Mouse (Mus musculus) hindbrain, embryonic 16.5 days (tissue): ENCODE data around the gene Zfp110. TPM values are rescaled to one million over a fixed set of nuclear protein-coding genes. Genes with fewer than 3 reads are reported as not detected.
A peak's percentile ranks its signal among the peaks of the same experiment; 100 is the strongest.
"Not testable (repeated sequence)": the region's sequence is repeated elsewhere in the genome, so short reads cannot be mapped to it uniquely, and the experiment has no call there.

ENCODE experiments used
- ATAC-seq: fragments of 200-750 bp; cut with Nextera tagmentation; 2 replicates; pipeline ENCODE4 v1.8.0; 2017; ENCODE audit warnings: moderate TSS enrichment, moderate library complexity
- H3K27ac ChIP-seq: fragments of 300-500 bp; sonication (generic); 2 replicates; pipeline ENCODE4 v1.5.1; 2014; ENCODE audit warnings: low read depth, mild to moderate bottlenecking, control low read depth, low read length, moderate library complexity
- H3K27me3 ChIP-seq: fragments of 300-500 bp; sonication (generic); replicated peaks from 2 replicates; pipeline ENCODE4 v1.6.1; 2014; ENCODE audit warnings: low read length; ENCODE audit not compliant: control insufficient read depth, insufficient read depth
- H3K36me3 ChIP-seq: fragments of 300-500 bp; sonication (generic); 2 replicates; pipeline ENCODE4 v1.6.1; 2014; ENCODE audit warnings: mild to moderate bottlenecking, low read length, moderate library complexity, mixed read lengths; ENCODE audit not compliant: control insufficient read depth, insufficient read depth
- H3K4me1 ChIP-seq: fragments of 300-500 bp; sonication (generic); 2 replicates; pipeline ENCODE4 v1.6.1; 2014; ENCODE audit warnings: low read depth, low read length; ENCODE audit not compliant: control insufficient read depth, insufficient read depth
- H3K4me2 ChIP-seq: fragments of 300-500 bp; sonication (generic); 2 replicates; pipeline ENCODE4 v1.6.1; 2014; ENCODE audit warnings: mild to moderate bottlenecking, low read length, control low read depth, moderate library complexity
- H3K4me3 ChIP-seq: fragments of 300-500 bp; sonication (generic); 2 replicates; pipeline ENCODE4 v1.5.1; 2014; ENCODE audit warnings: mild to moderate bottlenecking, low read length, control low read depth, moderate library complexity
- H3K9ac ChIP-seq: fragments of 300-500 bp; sonication (generic); 2 replicates; pipeline ENCODE4 v1.6.1; 2014; ENCODE audit warnings: low read depth, mild to moderate bottlenecking, control low read depth, low read length, moderate library complexity
- H3K9me3 ChIP-seq: fragments of 300-500 bp; sonication (generic); 2 replicates; pipeline ENCODE4 v1.6.1; 2014; ENCODE audit warnings: mild to moderate bottlenecking, low read length, moderate library complexity; ENCODE audit not compliant: control insufficient read depth
- WGBS: fragments of 180-500 bp; shearing (Covaris S2); extraction: QIAGEN DNeasy Blood & Tissue Kit; methylation state at CpG from one replicate; pipeline ENCODE4 v1.1.7; 2014; 5-methylcytosine and 5-hydroxymethylcytosine counted together
- polyA plus RNA-seq: library from polyadenylated mRNA; unstranded; fragments of >200 nt; fragmentation: Nextera tagmentation; extraction: Ambion mirVana; gene quantifications from 2 replicates; pipeline ENCODE4 v1.2.1, GENCODE M21; 2015

The Zfp110 gene
- 24.7 and 30.6 TPM in 2 replicates for polyA plus RNA-seq

GRCm38 (mm10) chr7:12834162-12835120 lies at the start of gene Zfp110:
Zfp110 (plus strand) TSS chr7:12834761.
- no peaks in the 10 kb centered on the region for H3K4me1 ChIP-seq
- H3K36me3 ChIP-seq: peaks cover 27% of the 10 kb centered on the region
- WGBS: 4% methylated on average over 47 of the region's 47 CpGs
- peak; percentile 98 for ATAC-seq
- peak within 1 kb of the TSS; percentile 40 for H3K27ac ChIP-seq
- peak within 1 kb of the TSS; percentile 63 for H3K4me2 ChIP-seq
- no peaks in the 10 kb centered on the region for H3K27me3 ChIP-seq
- H3K4me3 ChIP-seq: peak within 1 kb of the TSS; percentile 52
- peaks cover 17% of the 10 kb centered on the region for H3K9me3 ChIP-seq
- H3K9ac ChIP-seq: peak within 1 kb of the TSS; percentile 55

DNA sequence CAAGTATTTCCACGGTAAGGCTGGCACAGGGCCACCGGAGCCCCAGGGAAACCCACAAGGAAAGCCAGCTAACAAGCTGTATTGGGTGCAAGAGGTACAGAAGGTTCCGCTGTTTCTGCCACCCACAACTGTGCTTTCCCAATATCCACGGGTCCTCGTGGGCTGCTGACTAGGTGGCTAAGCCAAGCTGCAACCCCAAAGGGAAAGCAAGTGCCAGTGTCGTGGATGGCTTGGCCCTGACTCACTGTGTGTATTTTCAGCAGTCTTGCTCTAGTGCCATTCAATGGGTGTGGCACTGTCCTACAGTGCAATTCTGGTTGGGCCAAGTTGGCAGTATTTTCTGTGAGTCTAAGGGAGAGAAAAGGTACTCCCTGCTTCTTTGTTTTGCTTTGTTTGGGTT lies 47.2 kb upstream of the Zfp110 start:
- Histone ChIP-seq H3K36me3 (no peaks in the 10 kb centered on the region), H3K4me2 (no peak overlapping the region), H3K27ac (no peak overlapping the region), H3K4me1 (no peaks in the 10 kb centered on the region), H3K9ac (no peak overlapping the region), H3K27me3 (no peaks in the 10 kb centered on the region), H3K4me3 (no peak overlapping the region), H3K9me3 (no peaks in the 10 kb centered on the region)
- no peak for ATAC-seq
- 74% methylated on average over 6 of the region's 6 CpGs for WGBS

DNA sequence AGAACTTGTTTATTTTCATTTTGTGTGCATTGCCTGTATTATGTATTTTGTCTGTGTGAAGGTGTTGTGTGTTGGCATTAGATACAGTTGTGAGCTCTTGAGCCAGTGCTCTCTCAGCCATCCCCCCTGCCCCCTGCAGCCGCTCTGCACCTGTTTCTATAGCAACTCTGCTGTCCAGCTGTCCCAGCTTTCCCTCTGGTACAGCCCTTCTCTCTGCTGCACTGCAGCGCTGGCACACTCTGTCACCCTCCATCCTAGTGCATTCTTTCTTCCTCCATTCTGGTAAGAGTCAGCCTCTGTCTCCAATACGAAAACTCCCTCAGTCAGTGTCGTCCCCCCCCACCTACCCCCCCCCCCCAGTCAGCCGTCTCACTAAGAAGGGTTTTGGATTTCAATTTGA lies 46.5 kb upstream of the Zfp110 start:
- WGBS: 17% methylated on average over 4 of the region's 5 CpGs
- Histone ChIP-seq H3K4me2 (no peak overlapping the region; the same call in 1 of the 2 replicates), H3K9ac (0 out of 2 replicates have a peak overlapping the region, but pooled peaks have one; percentile 22), H3K27me3 (no peaks in the 10 kb centered on the region), H3K4me1 (no peaks in the 10 kb centered on the region), H3K27ac (no peak overlapping the region), H3K36me3 (no peaks in the 10 kb centered on the region), H3K4me3 (no peak overlapping the region), H3K9me3 (no peaks in the 10 kb centered on the region)
- ATAC-seq: peak; percentile 90

GRCm38 (mm10) chr7:12792624-12793023 lies 41.9 kb upstream of the Zfp110 start:
- H3K4me2 ChIP-seq, H3K36me3 ChIP-seq, H3K9ac ChIP-seq, H3K9me3 ChIP-seq, H3K27ac ChIP-seq, H3K4me3 ChIP-seq, ATAC-seq, H3K27me3 ChIP-seq, H3K4me1 ChIP-seq: not testable (repeated sequence)
- WGBS: 90% methylated on average over 11 of the region's 11 CpGs

GRCm38 (mm10) chr7:12797971-12798370 lies 36.6 kb upstream of the Zfp110 start:
- ATAC-seq: no peak
- H3K4me1 ChIP-seq: no peaks in the 10 kb centered on the region
- H3K9me3 ChIP-seq: peaks cover 11% of the 10 kb centered on the region
- H3K27me3 ChIP-seq: no peaks in the 10 kb centered on the region
- H3K4me2 ChIP-seq: no peak overlapping the region
- no peak overlapping the region for H3K4me3 ChIP-seq
- WGBS: 76% methylated on average over 2 of the region's 2 CpGs
- no peak overlapping the region for H3K27ac ChIP-seq
- peaks cover 3% of the 10 kb centered on the region for H3K36me3 ChIP-seq
- H3K9ac ChIP-seq: no peak overlapping the region

- H3K4me1 ChIP-seq: no peaks in the 10 kb centered on the region; the same call in 1 of the 2 replicates
- 90% methylated on average over 1 of the region's 1 CpGs for WGBS
- H3K4me2 ChIP-seq: no peak overlapping the region
- H3K27ac ChIP-seq: no peak overlapping the region
- ATAC-seq: no peak
- H3K9ac ChIP-seq: no peak overlapping the region
- peaks cover 3% of the 10 kb centered on the region for H3K36me3 ChIP-seq
- peaks cover 11% of the 10 kb centered on the region for H3K9me3 ChIP-seq
- H3K27me3 ChIP-seq: no peaks in the 10 kb centered on the region
- H3K4me3 ChIP-seq: no peak overlapping the region
These were observed 35.0 kb upstream of the Zfp110 start for GRCm38 (mm10) chr7:12799554-12799953.

DNA sequence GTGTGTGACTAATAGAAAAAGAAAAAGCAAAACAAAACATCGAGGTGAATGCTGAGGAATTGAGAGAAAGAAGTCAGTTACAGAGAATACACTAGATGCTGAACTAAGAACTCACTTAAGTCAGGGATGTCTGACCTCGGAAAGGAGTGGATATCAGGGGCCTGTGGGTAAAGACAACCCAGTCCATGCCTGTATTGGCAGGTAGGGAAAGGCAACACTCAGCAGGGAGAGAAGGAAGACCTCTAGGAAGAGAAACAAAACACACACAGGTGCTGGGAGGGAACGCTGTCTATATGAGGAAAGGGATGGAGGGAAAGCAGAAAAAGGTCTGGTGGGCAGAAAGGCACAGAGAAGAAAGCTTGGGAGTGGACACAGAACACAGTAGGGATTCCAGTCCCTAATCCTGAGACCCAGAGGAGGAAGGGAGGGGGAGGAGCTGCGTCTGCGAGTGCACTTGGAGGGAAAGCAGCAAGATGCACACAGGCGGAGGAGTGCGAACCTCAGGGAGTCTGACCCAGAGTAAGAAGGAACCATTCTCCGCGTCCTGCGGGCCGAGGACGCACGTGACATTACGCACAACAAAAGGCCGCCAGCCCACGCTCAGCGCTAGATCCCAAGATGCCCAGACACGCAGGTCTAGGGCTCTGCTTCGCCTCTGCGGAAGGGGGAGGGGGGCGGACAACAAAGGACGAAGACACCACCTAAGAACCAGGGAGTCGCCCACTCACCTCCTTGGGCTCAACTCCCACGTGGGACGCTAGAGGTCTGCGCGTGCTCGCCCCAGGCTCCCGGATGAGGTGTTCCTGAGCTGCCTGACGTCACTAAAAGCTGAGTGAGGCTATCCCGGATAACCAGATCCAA lies 31.5 kb upstream of the Zfp110 start, which contains the start of gene Zscan18:
TSS of gene Zscan18 (minus strand) at position 770 of the 861 bp plus-strand sequence.
- Histone ChIP-seq H3K36me3 (peaks cover 16% of the 10 kb centered on the region), H3K9ac (peak within 1 kb of the TSS; percentile 77), H3K27me3 (no peaks in the 10 kb centered on the region), H3K27ac (peak within 1 kb of the TSS; percentile 88), H3K4me1 (no peaks in the 10 kb centered on the region; the same call in 1 of the 2 replicates), H3K4me2 (peak within 1 kb of the TSS; percentile 96), H3K4me3 (peak within 1 kb of the TSS; percentile 56), H3K9me3 (peaks cover 4% of the 10 kb centered on the region)
- WGBS: 4% methylated on average over 31 of the region's 31 CpGs
- ATAC-seq: peak; percentile 99

- peak; percentile 86 for ATAC-seq
- Histone ChIP-seq H3K27ac (peak overlapping the region; percentile 88), H3K9ac (peak overlapping the region; percentile 77), H3K4me3 (peak overlapping the region; percentile 56), H3K4me2 (peak overlapping the region; percentile 96), H3K36me3 (peaks cover 19% of the 10 kb centered on the region), H3K4me1 (no peaks in the 10 kb centered on the region; the same call in 1 of the 2 replicates), H3K9me3 (peaks cover 7% of the 10 kb centered on the region), H3K27me3 (no peaks in the 10 kb centered on the region)
- 0% methylated on average over 16 of the region's 16 CpGs for WGBS
These were observed 30.9 kb upstream of the Zfp110 start for GRCm38 (mm10) chr7:12803727-12804071.
